Mouse (Mus musculus) CH12.LX (cell line): Measurements from ENCODE around the gene Sphk2. TPM values are rescaled to one million over a fixed set of nuclear protein-coding genes. Genes with fewer than 3 reads are reported as not detected.

Source experiments
- DNase-seq: peaks from one replicate; pipeline ENCODE4 v3.0.0-alpha.2; 2013; ENCODE audit errors: extremely low read depth
- H3K27ac ChIP-seq: 2 replicates; pipeline ENCODE4 v1.5.1; 2012; ENCODE audit warnings: low read depth, mild to moderate bottlenecking, control low read depth, moderate library complexity; ENCODE audit not compliant: insufficient read depth
- H3K27me3 ChIP-seq: replicated peaks from 2 replicates; pipeline ENCODE3; 2012; ENCODE audit warnings: inconsistent platforms
- H3K36me3 ChIP-seq, 2 experiments: replicated peaks in 1 of 2; 2 replicates each; pipeline versions ENCODE3 to v1.6.1; 2012; ENCODE audit warnings: inconsistent platforms in 1 of 2, low read length in 1 of 2, mild to moderate bottlenecking in 1 of 2, mixed read lengths in 1 of 2, moderate library complexity in 1 of 2; ENCODE audit not compliant: control insufficient read depth in 1 of 2, insufficient read depth in 1 of 2
- H3K4me1 ChIP-seq, 2 experiments: 2 replicates each; pipeline ENCODE4 v1.6.1; 2012; ENCODE audit warnings: inconsistent platforms in 1 of 2, moderate library complexity in 1 of 2; ENCODE audit not compliant: insufficient read depth in 2 of 2, control insufficient read depth in 1 of 2
- H3K4me2 ChIP-seq: 2 replicates; pipeline ENCODE4 v1.6.1; 2012; ENCODE audit warnings: low read depth, mild to moderate bottlenecking, control low read depth; ENCODE audit not compliant: poor library complexity, insufficient read depth, severe bottlenecking
- H3K4me3 ChIP-seq, 3 experiments: fragments of 150-350 bp in 1 of 3; sonication (generic) in 1 of 3; replicated peaks in 1 of 3; 2 replicates each; pipeline versions ENCODE3 to v1.5.1; 2011 to 2012; ENCODE audit warnings: low read depth in 2 of 3, low read length in 2 of 3, mild to moderate bottlenecking in 2 of 3, moderate library complexity in 2 of 3, control low read depth in 1 of 3, improper control_type of control experiment in 1 of 3, inconsistent platforms in 1 of 3, mixed read lengths in 1 of 3; ENCODE audit not compliant: poor library complexity in 1 of 3
- H3K79me2 ChIP-seq: replicated peaks from 2 replicates; pipeline ENCODE4 v1.6.1; 2012; ENCODE audit warnings: mild to moderate bottlenecking, moderate library complexity; ENCODE audit not compliant: control insufficient read depth, poor library complexity, insufficient read depth, severe bottlenecking; ENCODE audit errors: extremely low read depth
- H3K9ac ChIP-seq: 2 replicates; pipeline ENCODE4 v1.6.1; 2012; ENCODE audit warnings: low read depth, mild to moderate bottlenecking, control low read depth, moderate library complexity; ENCODE audit not compliant: insufficient read depth
- H3K9me3 ChIP-seq: replicated peaks from 2 replicates; pipeline ENCODE3; 2012; ENCODE audit warnings: low read length, inconsistent platforms, mixed read lengths
- CHD2 ChIP-seq: IDR thresholded peaks from 2 replicates; pipeline ENCODE4 v1.6.1; 2011; ENCODE audit warnings: low read length, improper control_type of control experiment
- CTCF ChIP-seq, 2 experiments: IDR thresholded peaks in 1 of 2; conservative IDR thresholded peaks in 1 of 2; 2 replicates each; pipeline ENCODE4 v1.5.1; 2011 to 2012; ENCODE audit warnings: low read depth in 2 of 2, low read length in 2 of 2, improper control_type of control experiment in 1 of 2, inconsistent platforms in 1 of 2, mild to moderate bottlenecking in 1 of 2, moderate library complexity in 1 of 2
- E2F4 ChIP-seq: IDR thresholded peaks from 2 replicates; pipeline ENCODE4 v1.6.1; 2011; ENCODE audit warnings: low read depth, low read length, improper control_type of control experiment; ENCODE audit not compliant: insufficient replicate concordance
- NELFE ChIP-seq: IDR thresholded peaks from 2 replicates; pipeline ENCODE4 v1.6.1; 2011; ENCODE audit warnings: low read depth, low read length, improper control_type of control experiment
- RAD21 ChIP-seq: IDR thresholded peaks from 2 replicates; pipeline ENCODE4 v1.6.1; 2011; ENCODE audit warnings: low read depth, mild to moderate bottlenecking, low read length, improper control_type of control experiment, moderate library complexity
- SMC3 ChIP-seq: IDR thresholded peaks from 2 replicates; pipeline ENCODE4 v1.6.1; 2011; ENCODE audit warnings: low read depth, low read length, improper control_type of control experiment
- TBP ChIP-seq: conservative IDR thresholded peaks from 2 replicates; pipeline ENCODE4 v1.6.1; 2011; ENCODE audit warnings: low read depth, low read length, improper control_type of control experiment
- TCF12 ChIP-seq: IDR thresholded peaks from 2 replicates; pipeline ENCODE4 v1.6.1; 2014; ENCODE audit warnings: low read depth, mild to moderate bottlenecking, inconsistent platforms, low read length, improper control_type of control experiment
- UBTF ChIP-seq: IDR thresholded peaks from 2 replicates; pipeline ENCODE4 v1.6.1; 2012; ENCODE audit warnings: low read depth, mild to moderate bottlenecking, inconsistent platforms, low read length, improper control_type of control experiment, moderate library complexity
- ZC3H11A ChIP-seq: IDR thresholded peaks from 2 replicates; pipeline ENCODE4 v1.6.1; 2012; ENCODE audit warnings: low read depth, mild to moderate bottlenecking, inconsistent platforms, low read length, improper control_type of control experiment
- dilution Hi-C: fragments of 300-500 bp; cut with MboI; formaldehyde crosslinking; loops from 2 replicates; pipeline ENCODE4 v1.14.3; 2020; ENCODE audit warnings: low sequenced_read_pairs; ENCODE audit not compliant: extremely low pct_unique_long_range_greater_than_20kb, extremely low pct_ligation_motif_present
- in situ Hi-C: fragments of 300-500 bp; cut with MboI; formaldehyde crosslinking; loops from 3 replicates; pipeline ENCODE4 v1.14.3; 2019; ENCODE audit warnings: low sequenced_read_pairs, low pct_ligation_motif_present, low pct_unique_long_range_greater_than_20kb, mixed read lengths
- polyA plus RNA-seq: library from polyadenylated mRNA; unstranded; fragments of >175 nt; gene quantifications from 2 replicates; pipeline ENCODE4 v1.2.1, GENCODE M21; 2012; ENCODE audit warnings: low read depth; ENCODE audit not compliant: insufficient read length
- total RNA-seq, 2 experiments: library from RNA; depleted of rRNA; stranded (reverse); fragments of 300-350 nt in 1 of 2; fragments of >200 nt in 1 of 2; gene quantifications; 2 replicates each; pipeline ENCODE4 v1.2.3; 2012 to 2014

Sphk2 gene
- total and polyA plus RNA-seq, 3 experiments = 9.4 to 22.4 (median 16.6) TPM

DNA sequence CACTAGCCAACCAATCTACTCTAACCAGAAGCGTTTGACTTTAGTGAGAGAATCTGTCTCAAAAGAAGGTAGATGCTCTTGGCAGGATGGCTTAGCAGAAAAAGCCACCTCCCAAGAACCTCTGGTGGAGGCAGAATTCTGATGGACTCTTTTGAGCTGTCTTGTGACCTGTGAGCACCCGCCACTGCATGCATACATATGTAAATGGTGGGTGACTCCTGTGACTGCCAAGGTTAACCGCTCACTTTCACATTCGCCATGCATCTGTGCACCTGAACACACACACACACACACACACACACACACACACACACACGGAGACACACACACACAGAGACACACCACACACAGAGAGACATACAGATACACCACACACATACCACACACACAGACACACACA, 29.6 kb upstream of the Sphk2 start:
- no peak for DNase-seq
- no peaks in the 10 kb centered on the region for H3K36me3 ChIP-seq
- H3K9ac ChIP-seq = no peak overlapping the region
- no peaks in the 10 kb centered on the region for H3K79me2 ChIP-seq
- peaks cover 6 to 7% of the 10 kb centered on the region in 2 experiments for H3K4me1 ChIP-seq
- no peak overlapping the region for H3K4me2 ChIP-seq
- H3K27ac ChIP-seq = no peak overlapping the region
- TF ChIP-seq ZC3H11A (no peak), NELFE (no peak), TBP (no peak), UBTF (no peak)
- in situ Hi-C loops = no loop called here
- peaks cover 8% of the 10 kb centered on the region for H3K9me3 ChIP-seq
- H3K4me3 ChIP-seq = no peak overlapping the region
- dilution Hi-C loops = no loop called here
- H3K27me3 ChIP-seq = peaks cover 20% of the 10 kb centered on the region

DNA sequence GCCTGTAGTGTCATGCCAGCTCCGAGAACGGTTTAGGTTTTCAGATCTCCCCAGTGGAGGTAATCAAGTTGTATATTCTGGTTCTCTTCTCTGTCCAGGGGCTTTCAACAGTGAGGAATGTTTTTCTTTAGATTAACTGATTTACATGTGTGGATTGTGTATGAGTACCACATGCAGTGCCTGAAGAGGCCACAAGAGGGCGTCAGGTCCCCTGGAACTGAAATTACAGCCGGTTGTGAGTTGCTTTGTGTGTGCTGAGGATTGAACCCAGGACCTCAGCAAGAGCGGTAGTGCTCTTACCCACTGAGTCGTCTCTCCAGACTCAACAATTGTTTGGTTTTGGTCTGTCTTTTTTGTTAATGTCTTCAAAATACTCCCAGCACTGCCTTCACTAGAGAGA, 28.7 kb upstream of the Sphk2 start:
- no peak overlapping the region for H3K4me2 ChIP-seq
- dilution Hi-C loops (no loop called here), in situ Hi-C loops (no loop called here)
- H3K4me1 ChIP-seq = peaks cover 12% of the 10 kb centered on the region in 2 experiments
- TF ChIP-seq RAD21 (peak; percentile 37), ZC3H11A (no peak), E2F4 (no peak), SMC3 (peak; percentile 44), CTCF (conservative IDR thresholded peaks at IDR 0.05 in 1 of 2, IDR thresholded peaks at IDR 0.05 in 1 of 2; ENCODE audit: low read depth in 2 of 2, low read length in 2 of 2) (peak; percentile 51 to 59; a peak in 3 of 4 replicates)
- H3K36me3 ChIP-seq = no peaks in the 10 kb centered on the region
- H3K27ac ChIP-seq = no peak overlapping the region
- DNase-seq = no peak
- peaks cover 24% of the 10 kb centered on the region for H3K27me3 ChIP-seq
- H3K9ac ChIP-seq = no peak overlapping the region
- H3K79me2 ChIP-seq = no peaks in the 10 kb centered on the region
- peaks cover 8% of the 10 kb centered on the region for H3K9me3 ChIP-seq
- no peak overlapping the region for H3K4me3 ChIP-seq

DNA sequence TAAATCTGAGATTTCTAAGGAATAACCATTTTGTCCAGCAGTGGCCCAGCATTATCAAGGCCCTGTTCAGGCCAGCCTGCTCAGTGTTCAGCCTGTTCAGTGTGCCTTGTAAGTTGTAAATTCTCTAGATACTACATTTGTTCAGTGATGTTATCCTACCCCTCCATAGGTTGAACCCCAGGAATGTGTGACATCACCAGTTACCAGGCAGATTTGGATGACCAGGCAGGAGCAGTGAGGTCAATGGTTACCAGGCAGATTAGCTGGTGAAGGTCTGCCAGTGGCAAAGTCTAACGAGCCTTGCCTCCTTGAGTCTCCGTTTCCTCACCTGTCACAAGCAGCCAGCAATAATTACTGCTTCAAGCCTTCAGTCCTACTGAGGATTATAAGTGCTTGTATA, 26.6 kb upstream of the Sphk2 start:
- Histone ChIP-seq H3K4me3 (no peak overlapping the region), H3K9me3 (peaks cover 6% of the 10 kb centered on the region), H3K27ac (no peak overlapping the region), H3K36me3 (no peaks in the 10 kb centered on the region), H3K27me3 (peaks cover 19% of the 10 kb centered on the region), H3K4me1 (peaks cover 12% of the 10 kb centered on the region in 2 experiments), H3K9ac (no peak overlapping the region), H3K79me2 (no peaks in the 10 kb centered on the region), H3K4me2 (no peak overlapping the region)
- dilution Hi-C loops = no loop called here
- in situ Hi-C loops = loop anchor here (5.0 kb wide), 1 partner anchor 58 kb away; no protein-coding TSS in a partner anchor
- peak; percentile 96 for TF ChIP-seq CHD2
- no peak for TF ChIP-seq TCF12
- peak; percentile 77 for DNase-seq
